Mouse (Mus musculus) kidney, embryonic 16.5 days (tissue): ENCODE data around the gene Tmem88b. TPM values are rescaled to one million over a fixed set of nuclear protein-coding genes. Genes with fewer than 3 reads are reported as not detected.

ENCODE experiments used
- ATAC-seq: fragments of 200-750 bp; cut with Nextera tagmentation; 2 replicates; pipeline ENCODE4 v1.8.0; 2017; ENCODE audit warnings: moderate TSS enrichment; ENCODE audit not compliant: low FRiP score, low TSS enrichment
- H3K27ac ChIP-seq: fragments of 300-500 bp; sonication (generic); 2 replicates; pipeline ENCODE4 v1.5.1; 2014; ENCODE audit warnings: low read length
- H3K27me3 ChIP-seq: fragments of 300-500 bp; sonication (generic); 2 replicates; pipeline ENCODE4 v1.6.1; 2014; ENCODE audit warnings: low read length, control low read depth, mixed read lengths; ENCODE audit not compliant: insufficient read depth
- H3K36me3 ChIP-seq: fragments of 300-500 bp; sonication (generic); 2 replicates; pipeline ENCODE4 v1.6.1; 2014; ENCODE audit warnings: low read length, control low read depth, mixed read lengths; ENCODE audit not compliant: insufficient read depth
- H3K4me1 ChIP-seq: fragments of 300-500 bp; sonication (generic); 2 replicates; pipeline ENCODE4 v1.6.1; 2014; ENCODE audit warnings: low read length, control low read depth, mixed read lengths; ENCODE audit not compliant: insufficient read depth
- H3K4me2 ChIP-seq: fragments of 300-500 bp; sonication (generic); replicated peaks from 2 replicates; pipeline ENCODE4 v1.6.1; 2014; ENCODE audit warnings: low read depth, low read length
- H3K4me3 ChIP-seq: fragments of 300-500 bp; sonication (generic); 2 replicates; pipeline ENCODE4 v1.5.1; 2014; ENCODE audit warnings: mild to moderate bottlenecking, low read length
- H3K9ac ChIP-seq: fragments of 300-500 bp; sonication (generic); replicated peaks from 2 replicates; pipeline ENCODE4 v1.6.1; 2014; ENCODE audit warnings: low read length
- H3K9me3 ChIP-seq: fragments of 300-500 bp; sonication (generic); 2 replicates; pipeline ENCODE4 v1.6.1; 2016; ENCODE audit warnings: low read length, control low read depth
- WGBS: fragments of 180-500 bp; shearing (Covaris S2); extraction: QIAGEN DNeasy Blood & Tissue Kit; methylation state at CpG from one replicate; pipeline ENCODE4 v1.1.7; 2014; 5-methylcytosine and 5-hydroxymethylcytosine counted together
- polyA plus RNA-seq: library from polyadenylated mRNA; unstranded; fragments of >200 nt; fragmentation: Nextera tagmentation; extraction: Ambion mirVana; gene quantifications from 2 replicates; pipeline ENCODE4 v1.2.1, GENCODE M21; 2015

The Tmem88b gene
- polyA plus RNA-seq, 1 experiment from 2014 or later = 0.32 TPM

- H3K27me3 ChIP-seq = no peaks in the 10 kb centered on the region
- H3K4me3 ChIP-seq = no peak overlapping the region
- H3K4me1 ChIP-seq = peaks cover 13% of the 10 kb centered on the region
- peaks cover 78% of the 10 kb centered on the region for H3K36me3 ChIP-seq
- H3K9ac ChIP-seq = no peak overlapping the region
- no peak for ATAC-seq
- H3K9me3 ChIP-seq = no peaks in the 10 kb centered on the region
- 79% methylated on average over 4 of the region's 4 CpGs for WGBS
- no peak overlapping the region for H3K27ac ChIP-seq
- no peak overlapping the region for H3K4me2 ChIP-seq
These were observed 31.9 kb upstream of the Tmem88b start for GRCm38 (mm10) chr4:155817533-155817932.

GRCm38 (mm10) chr4:155812665-155813181 lies 27.0 kb upstream of the Tmem88b start:
- no peaks in the 10 kb centered on the region for H3K27me3 ChIP-seq
- H3K36me3 ChIP-seq = peaks cover 67% of the 10 kb centered on the region
- H3K9me3 ChIP-seq = no peaks in the 10 kb centered on the region
- peaks cover 18% of the 10 kb centered on the region for H3K4me1 ChIP-seq
- peak; percentile 41 for ATAC-seq
- H3K4me3 ChIP-seq = peak overlapping the region; percentile 89
- peak overlapping the region; percentile 78 for H3K4me2 ChIP-seq
- WGBS = 0% methylated on average over 49 of the region's 49 CpGs
- peak overlapping the region; percentile 99 for H3K9ac ChIP-seq
- peak overlapping the region; percentile 87 for H3K27ac ChIP-seq

GRCm38 (mm10) chr4:155811929-155812664 lies 26.4 kb upstream of the Tmem88b start, which contains the start of gene Ccnl2:
Gene Ccnl2 (plus strand): TSS chr4:155812489.
- H3K36me3 ChIP-seq = peaks cover 66% of the 10 kb centered on the region
- no peaks in the 10 kb centered on the region for H3K9me3 ChIP-seq
- no peaks in the 10 kb centered on the region for H3K27me3 ChIP-seq
- peak; percentile 99 for ATAC-seq
- peak within 1 kb of the TSS; percentile 94 for H3K27ac ChIP-seq
- peak within 1 kb of the TSS; percentile 78 for H3K4me2 ChIP-seq
- H3K4me1 ChIP-seq = peaks cover 18% of the 10 kb centered on the region
- under 1% methylated on average over 59 of the region's 60 CpGs for WGBS
- H3K9ac ChIP-seq = peak within 1 kb of the TSS; percentile 99
- H3K4me3 ChIP-seq = peak within 1 kb of the TSS; percentile 89

GRCm38 (mm10) chr4:155807841-155808240 lies 22.2 kb upstream of the Tmem88b start:
- 84% methylated on average over 3 of the region's 3 CpGs for WGBS
- H3K36me3 ChIP-seq = peaks cover 35% of the 10 kb centered on the region
- no peak overlapping the region for H3K27ac ChIP-seq

GRCm38 (mm10) chr4:155803340-155804041 lies 17.8 kb upstream of the Tmem88b start:
- Histone ChIP-seq H3K27me3 (no peaks in the 10 kb centered on the region), H3K9me3 (no peaks in the 10 kb centered on the region), H3K4me2 (peak overlapping the region; percentile 64), H3K9ac (peak overlapping the region; percentile 89), H3K4me1 (peaks cover 20% of the 10 kb centered on the region), H3K27ac (peak overlapping the region; percentile 77), H3K4me3 (peak overlapping the region; percentile 90), H3K36me3 (peaks cover 13% of the 10 kb centered on the region)
- under 1% methylated on average over 58 of the region's 58 CpGs for WGBS
- ATAC-seq = peak; percentile 98

More at GRCm38 (mm10) chr4:155807841-155808240, 22.2 kb upstream of the Tmem88b start:
- no peaks in the 10 kb centered on the region for H3K27me3 ChIP-seq
- no peak for ATAC-seq
- no peak overlapping the region for H3K4me2 ChIP-seq
- H3K4me1 ChIP-seq = peaks cover 21% of the 10 kb centered on the region
- H3K9me3 ChIP-seq = no peaks in the 10 kb centered on the region
- H3K9ac ChIP-seq = no peak overlapping the region
- H3K4me3 ChIP-seq = no peak overlapping the region

GRCm38 (mm10) chr4:155802741-155803339 lies 17.2 kb upstream of the Tmem88b start, which contains the start of gene Mrpl20:
Gene Mrpl20 (plus strand): TSS chr4:155802878.
- Histone ChIP-seq H3K4me2 (peak within 1 kb of the TSS; percentile 64), H3K27ac (peak within 1 kb of the TSS; percentile 77)

GRCm38 (mm10) chr4:155802075-155802474 lies 16.4 kb upstream of the Tmem88b start:
- H3K36me3 ChIP-seq = no peaks in the 10 kb centered on the region; the same call in 1 of the 2 replicates
- H3K4me3 ChIP-seq = no peak overlapping the region
- peaks cover 20% of the 10 kb centered on the region for H3K4me1 ChIP-seq
- H3K4me2 ChIP-seq = no peak overlapping the region
- H3K9ac ChIP-seq = no peak overlapping the region
- no peaks in the 10 kb centered on the region for H3K27me3 ChIP-seq
- ATAC-seq = no peak
- no peaks in the 10 kb centered on the region for H3K9me3 ChIP-seq
- no peak overlapping the region for H3K27ac ChIP-seq
- 90% methylated on average over 1 of the region's 1 CpGs for WGBS

More at GRCm38 (mm10) chr4:155802741-155803339, 17.2 kb upstream of the Tmem88b start, which contains the start of gene Mrpl20:
- Histone ChIP-seq H3K4me3 (peak within 1 kb of the TSS; percentile 90), H3K27me3 (no peaks in the 10 kb centered on the region), H3K9me3 (no peaks in the 10 kb centered on the region), H3K9ac (peak within 1 kb of the TSS; percentile 89), H3K4me1 (peaks cover 20% of the 10 kb centered on the region), H3K36me3 (peaks cover 6% of the 10 kb centered on the region)
- 11% methylated on average over 12 of the region's 12 CpGs for WGBS
- ATAC-seq = no peak; the same call in 1 of the 2 replicates

GRCm38 (mm10) chr4:155793730-155794129 lies 8.1 kb upstream of the Tmem88b start:
- H3K36me3 ChIP-seq = no peaks in the 10 kb centered on the region
- H3K4me2 ChIP-seq = no peak overlapping the region
- H3K4me3 ChIP-seq = no peak overlapping the region
- H3K4me1 ChIP-seq = peaks cover 17% of the 10 kb centered on the region
- 53% methylated on average over 2 of the region's 2 CpGs for WGBS
- H3K9ac ChIP-seq = no peak overlapping the region
- no peaks in the 10 kb centered on the region for H3K9me3 ChIP-seq
- ATAC-seq = no peak
- H3K27ac ChIP-seq = no peak overlapping the region
- H3K27me3 ChIP-seq = no peaks in the 10 kb centered on the region

GRCm38 (mm10) chr4:155791240-155791933 lies 5.7 kb upstream of the Tmem88b start:
- 41% methylated on average over 24 of the region's 24 CpGs for WGBS
- peak overlapping the region; percentile 38 for H3K4me2 ChIP-seq

More at GRCm38 (mm10) chr4:155791240-155791933, 5.7 kb upstream of the Tmem88b start:
- Histone ChIP-seq H3K4me1 (peaks cover 17% of the 10 kb centered on the region), H3K9me3 (no peaks in the 10 kb centered on the region), H3K27me3 (no peaks in the 10 kb centered on the region), H3K9ac (peak overlapping the region; percentile 31; the same call in 1 of the 2 replicates), H3K27ac (peak overlapping the region; percentile 65), H3K36me3 (no peaks in the 10 kb centered on the region), H3K4me3 (no peak overlapping the region)
- ATAC-seq = peak; percentile 67
